Mouse (Mus musculus): ENCODE results near the gene Rab24.

DNA sequence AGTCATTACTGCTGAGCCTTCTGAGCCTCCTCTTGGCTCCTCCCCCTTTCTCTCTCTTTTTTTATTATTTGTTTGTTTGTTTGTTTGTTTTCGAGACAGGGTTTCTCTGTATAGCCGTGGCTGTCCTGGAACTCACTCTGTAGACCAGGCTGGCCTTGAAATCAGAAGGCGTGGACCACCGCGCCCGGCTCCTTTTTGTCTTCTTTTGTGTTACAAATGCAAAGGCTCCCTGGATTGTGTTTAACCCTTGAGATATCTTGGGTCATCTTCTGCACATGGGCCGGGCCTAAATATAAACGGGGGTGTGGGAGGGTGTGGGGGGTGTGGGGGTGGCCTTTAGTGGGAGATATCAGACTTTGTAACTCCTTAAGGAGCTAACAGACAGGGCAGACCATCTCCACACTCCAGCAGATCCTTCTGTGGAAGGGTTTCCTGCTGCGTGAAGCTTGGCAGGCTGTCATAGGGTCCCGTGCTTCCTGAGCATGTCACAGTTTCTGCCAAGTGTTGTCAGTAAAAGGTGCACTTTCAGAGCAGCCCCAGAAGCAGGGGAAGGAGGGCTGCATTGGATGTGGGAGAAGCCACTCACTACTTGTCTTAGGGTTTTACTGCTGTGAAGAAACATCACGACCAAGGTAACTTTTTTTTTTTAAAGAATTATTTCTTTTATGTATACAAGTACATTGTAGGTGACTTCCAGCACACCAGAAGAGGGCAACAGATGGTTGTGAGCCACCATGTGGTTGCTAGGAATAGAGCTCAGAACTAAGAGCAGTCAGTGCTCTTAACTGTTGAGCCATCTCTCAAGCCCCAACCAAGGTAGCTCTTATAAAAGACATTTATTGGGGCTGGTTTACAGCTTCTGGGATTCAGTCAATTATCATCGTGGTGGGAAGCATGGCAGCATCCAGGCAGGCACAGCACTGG is 16.6 kb upstream of the Rab24 start:
- no peak for TF ChIP-seq POLR2A (IDR thresholded peaks at IDR 0.05; ENCODE audit: low read depth, low read length)
- TF ChIP-seq CTCF (conservative IDR thresholded peaks at IDR 0.05 in 1 of 2, IDR thresholded peaks at IDR 0.05 in 1 of 2; ENCODE audit: low read depth in 2 of 2, low read length in 2 of 2), result peak in 1 of 2 experiments; percentile 53; a peak in 2 of 4 replicates
- no peak for TF ChIP-seq MEF2A (IDR thresholded peaks at IDR 0.05; ENCODE audit: borderline replicate concordance, low read depth, low read length)
- no peak for TF ChIP-seq UBTF (IDR thresholded peaks at IDR 0.05; ENCODE audit: low read depth, low read length)
- TF ChIP-seq CHD2 (IDR thresholded peaks at IDR 0.05; ENCODE audit: low read length), result no peak
- no peak for TF ChIP-seq ZMIZ1 (IDR thresholded peaks at IDR 0.05; ENCODE audit: low read depth, low read length)
